Mouse (Mus musculus): Measurements from ENCODE around the gene 1700001P01Rik. TPM values are rescaled to one million over a fixed set of nuclear protein-coding genes. Genes with fewer than 3 reads are reported as not detected.

Gene 1700001P01Rik
- polyA plus RNA-seq, 1 experiment from 2014 or later = not detected

DNA sequence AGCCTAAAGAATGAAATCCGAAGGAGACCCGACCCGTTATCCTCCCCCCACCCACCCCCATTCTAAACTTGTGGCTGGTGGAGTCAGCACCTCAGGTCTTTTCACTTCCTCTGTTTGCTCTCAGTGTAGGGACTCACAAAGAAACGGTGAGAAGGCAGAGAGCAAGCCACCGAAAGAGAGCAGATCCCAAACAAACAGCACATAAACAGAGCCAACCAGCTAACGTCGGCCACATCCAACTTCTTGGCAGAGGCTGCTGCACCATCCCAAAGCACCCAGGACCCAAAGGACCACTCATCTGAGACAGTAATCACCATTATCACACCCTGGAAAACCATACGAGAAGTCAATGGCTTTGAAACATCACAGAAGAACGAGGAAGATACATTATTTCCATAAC, 32.3 kb downstream of the 1700001P01Rik start:
- Histone ChIP-seq H3K9ac (ENCODE audit: low read length) (peak overlapping the region; percentile 90), H3K9me3 (ENCODE audit: control insufficient read depth, low read length) (no peaks in the 10 kb centered on the region), H3K36me3 (ENCODE audit: control insufficient read depth, insufficient read depth, low read length) (peaks cover 23% of the 10 kb centered on the region), H3K27ac (replicated peaks in 1 of 2; ENCODE audit: control insufficient read depth in 1 of 2, insufficient read depth in 1 of 2, low read depth in 2 of 2, low read length in 2 of 2) (peak overlapping the region in 1 of 2 experiments; percentile 96; a peak in 1 of 4 replicates), H3K4me3 (ENCODE audit: control insufficient read depth in 1 of 2, insufficient read depth in 1 of 2, low read depth in 1 of 2, low read length in 2 of 2) (peak overlapping the region; percentile 70 to 83), H3K4me2 (ENCODE audit: low read length) (peak overlapping the region; percentile 94), H3K27me3 (ENCODE audit: control insufficient read depth, insufficient read depth, low read length) (no peaks in the 10 kb centered on the region), H3K4me1 (ENCODE audit: control insufficient read depth in 2 of 2, insufficient read depth in 2 of 2, low read length in 2 of 2) (peaks cover 12 to 19% of the 10 kb centered on the region in 2 experiments)
- 31% methylated on average over 9 of the region's 9 CpGs for WGBS
- no peak for ATAC-seq (ENCODE audit: insufficient number of reproducible peaks, insufficient read depth, low FRiP score, low read depth)

DNA sequence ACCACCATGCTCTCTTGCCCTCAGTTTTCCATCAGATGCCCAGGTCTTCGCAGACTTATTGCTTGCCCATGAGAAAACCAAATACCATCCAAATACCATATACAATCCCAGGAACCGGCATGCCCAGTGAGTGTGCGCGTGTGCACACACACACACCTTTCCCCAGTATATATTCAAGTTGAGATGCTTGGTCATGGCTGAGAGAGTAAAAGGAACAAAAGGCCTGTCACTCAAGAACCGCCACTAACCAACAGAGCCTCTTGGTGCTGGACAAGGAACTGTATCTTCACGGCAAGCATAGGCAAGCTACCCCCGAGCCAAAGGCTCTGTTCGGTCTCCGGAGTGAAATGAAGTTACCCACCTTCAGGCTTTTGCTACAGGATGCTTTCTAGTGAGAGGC, 33.1 kb downstream of the 1700001P01Rik start:
- Histone ChIP-seq H3K4me2 (ENCODE audit: low read length) (peak overlapping the region; percentile 94), H3K9me3 (ENCODE audit: control insufficient read depth, low read length) (no peaks in the 10 kb centered on the region), H3K27ac (replicated peaks in 1 of 2; ENCODE audit: control insufficient read depth in 1 of 2, insufficient read depth in 1 of 2, low read depth in 2 of 2, low read length in 2 of 2) (no peak overlapping the region), H3K36me3 (ENCODE audit: control insufficient read depth, insufficient read depth, low read length) (peaks cover 15% of the 10 kb centered on the region), H3K4me3 (ENCODE audit: control insufficient read depth in 1 of 2, insufficient read depth in 1 of 2, low read depth in 1 of 2, low read length in 2 of 2) (no peak overlapping the region; a peak in 1 of 4 replicates), H3K27me3 (ENCODE audit: control insufficient read depth, insufficient read depth, low read length) (no peaks in the 10 kb centered on the region), H3K4me1 (ENCODE audit: control insufficient read depth in 2 of 2, insufficient read depth in 2 of 2, low read length in 2 of 2) (peaks cover 12 to 19% of the 10 kb centered on the region in 2 experiments), H3K9ac (ENCODE audit: low read length) (no peak overlapping the region; the same call in 1 of the 2 replicates)
- 83% methylated on average over 9 of the region's 9 CpGs for WGBS
- ATAC-seq (ENCODE audit: insufficient number of reproducible peaks, insufficient read depth, low FRiP score, low read depth) = no peak

DNA sequence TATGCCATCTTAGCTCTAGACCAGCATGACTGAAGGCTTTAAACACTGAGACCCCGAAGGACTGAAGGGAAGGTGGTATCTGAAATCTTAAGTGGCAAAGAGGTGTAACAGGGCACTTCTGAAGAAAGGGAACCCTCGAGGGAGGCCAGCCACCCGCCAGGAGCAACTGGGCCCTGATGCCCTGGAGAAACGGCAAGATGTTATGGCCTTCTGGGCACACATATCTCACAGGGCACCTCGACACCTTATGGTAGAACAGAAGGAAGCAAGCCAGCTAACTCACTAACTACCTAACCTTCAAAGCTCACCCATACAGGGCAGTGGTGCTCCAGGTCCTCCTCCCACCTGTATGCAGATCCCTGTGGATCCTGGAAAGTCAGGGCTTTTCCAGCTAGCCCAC, 33.6 kb downstream of the 1700001P01Rik start:
- Histone ChIP-seq H3K4me1 (ENCODE audit: control insufficient read depth in 2 of 2, insufficient read depth in 2 of 2, low read length in 2 of 2) (peaks cover 12 to 19% of the 10 kb centered on the region in 2 experiments), H3K27me3 (ENCODE audit: control insufficient read depth, insufficient read depth, low read length) (no peaks in the 10 kb centered on the region), H3K9ac (ENCODE audit: low read length) (no peak overlapping the region), H3K36me3 (ENCODE audit: control insufficient read depth, insufficient read depth, low read length) (peaks cover 11% of the 10 kb centered on the region), H3K4me3 (ENCODE audit: control insufficient read depth in 1 of 2, insufficient read depth in 1 of 2, low read depth in 1 of 2, low read length in 2 of 2) (no peak overlapping the region), H3K4me2 (ENCODE audit: low read length) (no peak overlapping the region), H3K27ac (replicated peaks in 1 of 2; ENCODE audit: control insufficient read depth in 1 of 2, insufficient read depth in 1 of 2, low read depth in 2 of 2, low read length in 2 of 2) (no peak overlapping the region), H3K9me3 (ENCODE audit: control insufficient read depth, low read length) (no peaks in the 10 kb centered on the region)
- WGBS = 79% methylated on average over 5 of the region's 5 CpGs
- no peak for ATAC-seq (ENCODE audit: insufficient number of reproducible peaks, insufficient read depth, low FRiP score, low read depth)

DNA sequence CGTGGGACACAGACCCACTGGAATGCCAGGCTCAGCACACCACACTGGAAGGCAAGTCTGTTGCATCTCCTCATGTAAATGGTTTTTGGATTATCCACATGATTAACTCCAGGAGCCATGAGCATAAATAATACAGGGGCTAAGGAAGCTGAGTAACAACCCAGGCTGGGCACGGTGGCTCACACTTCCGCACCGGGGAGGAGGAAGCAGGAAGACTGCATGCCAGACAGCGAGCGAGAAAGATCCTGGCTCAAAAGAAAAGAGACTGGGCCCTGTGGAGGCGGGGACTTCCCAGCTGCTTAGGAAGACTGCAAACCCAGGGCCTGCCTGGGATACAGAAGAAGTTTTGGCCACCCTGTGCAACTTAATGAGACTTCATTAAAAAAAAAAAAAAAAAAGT, 35.5 kb downstream of the 1700001P01Rik start:
- H3K9ac ChIP-seq (ENCODE audit: low read length) = peak overlapping the region; percentile 34; the same call in 1 of the 2 replicates
- H3K9me3 ChIP-seq (ENCODE audit: control insufficient read depth, low read length) = no peaks in the 10 kb centered on the region
- H3K4me1 ChIP-seq (ENCODE audit: control insufficient read depth in 2 of 2, insufficient read depth in 2 of 2, low read length in 2 of 2) = peaks cover 12 to 17% of the 10 kb centered on the region in 2 experiments
- no peak overlapping the region for H3K4me2 ChIP-seq (ENCODE audit: low read length)
- H3K36me3 ChIP-seq (ENCODE audit: control insufficient read depth, insufficient read depth, low read length) = no peaks in the 10 kb centered on the region
- WGBS = 43% methylated on average over 7 of the region's 7 CpGs
- no peak for ATAC-seq (ENCODE audit: insufficient number of reproducible peaks, insufficient read depth, low FRiP score, low read depth)
- H3K4me3 ChIP-seq (ENCODE audit: control insufficient read depth in 1 of 2, insufficient read depth in 1 of 2, low read depth in 1 of 2, low read length in 2 of 2) = no peak overlapping the region
- H3K27me3 ChIP-seq (ENCODE audit: control insufficient read depth, insufficient read depth, low read length) = no peaks in the 10 kb centered on the region
- no peak overlapping the region; a peak in 1 of 4 replicates for H3K27ac ChIP-seq (replicated peaks in 1 of 2; ENCODE audit: control insufficient read depth in 1 of 2, insufficient read depth in 1 of 2, low read depth in 2 of 2, low read length in 2 of 2)

DNA sequence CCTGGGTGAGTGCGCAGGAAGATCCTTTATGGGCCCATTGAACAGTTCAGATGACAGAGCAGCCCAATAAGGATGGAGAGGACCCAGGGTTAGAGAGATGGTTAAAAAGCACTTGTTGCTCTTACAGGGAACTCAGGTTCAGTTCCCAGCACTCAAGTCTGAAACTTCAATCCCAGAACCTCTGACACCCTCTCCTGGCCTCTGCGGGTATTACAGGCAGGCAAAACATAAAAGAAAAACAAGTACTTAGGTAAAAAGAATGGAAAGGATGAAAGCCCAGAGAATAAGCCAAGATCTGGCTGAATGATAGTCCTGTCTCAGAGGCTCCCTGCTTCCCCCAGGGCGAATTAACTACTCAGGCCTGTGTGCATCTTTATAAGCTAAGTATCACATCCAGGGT, 36.6 kb downstream of the 1700001P01Rik start:
- ATAC-seq (ENCODE audit: insufficient number of reproducible peaks, insufficient read depth, low FRiP score, low read depth) = no peak
- WGBS = 90% methylated on average over 3 of the region's 3 CpGs
- no peak overlapping the region for H3K27ac ChIP-seq (replicated peaks in 1 of 2; ENCODE audit: control insufficient read depth in 1 of 2, insufficient read depth in 1 of 2, low read depth in 2 of 2, low read length in 2 of 2)
- H3K27me3 ChIP-seq (ENCODE audit: control insufficient read depth, insufficient read depth, low read length) = no peaks in the 10 kb centered on the region
- no peaks in the 10 kb centered on the region for H3K36me3 ChIP-seq (ENCODE audit: control insufficient read depth, insufficient read depth, low read length)
- H3K4me3 ChIP-seq (ENCODE audit: control insufficient read depth in 1 of 2, insufficient read depth in 1 of 2, low read depth in 1 of 2, low read length in 2 of 2) = no peak overlapping the region
- no peak overlapping the region for H3K9ac ChIP-seq (ENCODE audit: low read length)
- H3K4me1 ChIP-seq (ENCODE audit: control insufficient read depth in 2 of 2, insufficient read depth in 2 of 2, low read length in 2 of 2) = peaks cover 12 to 17% of the 10 kb centered on the region in 2 experiments
- H3K4me2 ChIP-seq (ENCODE audit: low read length) = no peak overlapping the region
- H3K9me3 ChIP-seq (ENCODE audit: control insufficient read depth, low read length) = no peaks in the 10 kb centered on the region

DNA sequence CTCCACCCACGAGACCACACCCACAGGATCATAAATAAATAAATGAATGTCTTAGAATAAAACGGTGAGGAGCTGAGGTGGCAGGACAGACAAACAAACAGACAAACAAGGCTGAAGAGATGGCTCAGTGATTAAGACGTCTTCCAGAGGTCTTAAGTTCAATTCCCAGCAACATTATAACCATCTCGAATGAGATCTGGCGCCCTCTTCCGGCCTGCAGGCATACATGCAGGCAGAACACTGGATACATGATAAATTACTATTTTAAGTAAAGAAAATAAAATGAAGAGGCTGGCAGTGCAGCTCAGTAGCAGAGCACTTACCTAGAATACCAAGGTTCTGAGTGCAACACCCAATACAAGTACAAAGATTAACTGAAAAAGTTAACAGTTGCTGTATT, 37.0 kb downstream of the 1700001P01Rik start:
- 63% methylated on average over 6 of the region's 6 CpGs for WGBS
- no peak overlapping the region for H3K4me2 ChIP-seq (ENCODE audit: low read length)
- H3K4me1 ChIP-seq (ENCODE audit: control insufficient read depth in 2 of 2, insufficient read depth in 2 of 2, low read length in 2 of 2) = peaks cover 12 to 15% of the 10 kb centered on the region in 2 experiments
- H3K4me3 ChIP-seq (ENCODE audit: control insufficient read depth in 1 of 2, insufficient read depth in 1 of 2, low read depth in 1 of 2, low read length in 2 of 2) = no peak overlapping the region
- H3K27ac ChIP-seq (replicated peaks in 1 of 2; ENCODE audit: control insufficient read depth in 1 of 2, insufficient read depth in 1 of 2, low read depth in 2 of 2, low read length in 2 of 2) = no peak overlapping the region
- no peak overlapping the region for H3K9ac ChIP-seq (ENCODE audit: low read length)
- no peaks in the 10 kb centered on the region for H3K36me3 ChIP-seq (ENCODE audit: control insufficient read depth, insufficient read depth, low read length)
- ATAC-seq (ENCODE audit: insufficient number of reproducible peaks, insufficient read depth, low FRiP score, low read depth) = no peak
- H3K27me3 ChIP-seq (ENCODE audit: control insufficient read depth, insufficient read depth, low read length) = no peaks in the 10 kb centered on the region
- H3K9me3 ChIP-seq (ENCODE audit: control insufficient read depth, low read length) = no peaks in the 10 kb centered on the region

DNA sequence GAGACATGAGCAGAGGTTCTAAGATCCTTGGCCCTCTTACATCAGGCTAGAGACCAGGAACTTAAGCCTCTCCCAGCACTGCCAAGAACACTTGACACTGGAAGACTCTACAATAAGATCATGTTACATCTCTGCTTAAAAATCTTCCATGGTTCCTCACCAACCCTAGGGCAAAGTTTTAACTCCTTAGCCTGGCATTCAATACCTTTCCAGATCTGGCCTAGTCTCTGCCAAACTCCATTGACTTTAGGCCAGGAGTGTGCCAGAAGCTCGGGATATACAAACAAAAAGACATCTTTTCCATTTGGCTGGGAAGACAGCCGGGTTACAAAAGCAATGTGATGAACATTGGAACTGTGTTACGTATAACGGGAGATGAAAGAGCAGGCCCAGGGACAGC, 38.1 kb downstream of the 1700001P01Rik start:
- Histone ChIP-seq H3K27me3 (ENCODE audit: control insufficient read depth, insufficient read depth, low read length) (no peaks in the 10 kb centered on the region), H3K4me1 (ENCODE audit: control insufficient read depth in 2 of 2, insufficient read depth in 2 of 2, low read length in 2 of 2) (peaks cover 2 to 4% of the 10 kb centered on the region in 2 experiments; a peak in 2 of 4 replicates), H3K27ac (replicated peaks in 1 of 2; ENCODE audit: control insufficient read depth in 1 of 2, insufficient read depth in 1 of 2, low read depth in 2 of 2, low read length in 2 of 2) (no peak overlapping the region), H3K4me3 (ENCODE audit: control insufficient read depth in 1 of 2, insufficient read depth in 1 of 2, low read depth in 1 of 2, low read length in 2 of 2) (no peak overlapping the region), H3K9ac (ENCODE audit: low read length) (no peak overlapping the region), H3K36me3 (ENCODE audit: control insufficient read depth, insufficient read depth, low read length) (no peaks in the 10 kb centered on the region), H3K4me2 (ENCODE audit: low read length) (no peak overlapping the region), H3K9me3 (ENCODE audit: control insufficient read depth, low read length) (no peaks in the 10 kb centered on the region)
- whole genome bisulfite sequencing = 74% methylated on average over 4 of the region's 4 CpGs
- no peak for ATAC-seq (ENCODE audit: insufficient number of reproducible peaks, insufficient read depth, low FRiP score, low read depth)

DNA sequence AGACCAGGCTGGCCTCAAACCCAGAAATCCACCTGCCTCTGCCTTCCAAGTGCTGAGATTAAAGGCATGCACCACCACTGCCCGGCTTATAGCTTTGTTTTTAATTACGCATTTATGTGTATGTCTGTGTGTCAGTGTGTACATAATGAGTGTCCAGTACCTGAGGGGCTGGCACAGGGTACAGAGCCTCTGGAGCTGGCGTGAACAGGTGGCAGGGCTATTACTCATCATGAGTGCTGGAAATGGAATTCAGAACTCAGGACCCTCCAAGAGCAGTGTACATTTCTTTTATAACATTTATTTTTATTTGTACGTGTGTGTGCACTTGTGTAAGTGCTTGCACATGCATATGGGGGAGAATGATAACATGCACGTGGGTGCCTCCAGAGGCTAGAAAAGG, 39.1 kb downstream of the 1700001P01Rik start:
- H3K9ac ChIP-seq (ENCODE audit: low read length) = no peak overlapping the region
- no peak overlapping the region for H3K4me2 ChIP-seq (ENCODE audit: low read length)
- no peak overlapping the region for H3K27ac ChIP-seq (replicated peaks in 1 of 2; ENCODE audit: control insufficient read depth in 1 of 2, insufficient read depth in 1 of 2, low read depth in 2 of 2, low read length in 2 of 2)
- no peak for ATAC-seq (ENCODE audit: insufficient number of reproducible peaks, insufficient read depth, low FRiP score, low read depth)
- WGBS = 82% methylated on average over 5 of the region's 5 CpGs
- H3K4me3 ChIP-seq (ENCODE audit: control insufficient read depth in 1 of 2, insufficient read depth in 1 of 2, low read depth in 1 of 2, low read length in 2 of 2) = no peak overlapping the region
- H3K27me3 ChIP-seq (ENCODE audit: control insufficient read depth, insufficient read depth, low read length) = no peaks in the 10 kb centered on the region
- H3K9me3 ChIP-seq (ENCODE audit: control insufficient read depth, low read length) = no peaks in the 10 kb centered on the region
- no peaks in the 10 kb centered on the region for H3K4me1 ChIP-seq (ENCODE audit: control insufficient read depth in 2 of 2, insufficient read depth in 2 of 2, low read length in 2 of 2)
- peaks cover 8% of the 10 kb centered on the region for H3K36me3 ChIP-seq (ENCODE audit: control insufficient read depth, insufficient read depth, low read length)
